Mouse (Mus musculus): Measurements from ENCODE around the gene Ppp1r3e.

DNA sequence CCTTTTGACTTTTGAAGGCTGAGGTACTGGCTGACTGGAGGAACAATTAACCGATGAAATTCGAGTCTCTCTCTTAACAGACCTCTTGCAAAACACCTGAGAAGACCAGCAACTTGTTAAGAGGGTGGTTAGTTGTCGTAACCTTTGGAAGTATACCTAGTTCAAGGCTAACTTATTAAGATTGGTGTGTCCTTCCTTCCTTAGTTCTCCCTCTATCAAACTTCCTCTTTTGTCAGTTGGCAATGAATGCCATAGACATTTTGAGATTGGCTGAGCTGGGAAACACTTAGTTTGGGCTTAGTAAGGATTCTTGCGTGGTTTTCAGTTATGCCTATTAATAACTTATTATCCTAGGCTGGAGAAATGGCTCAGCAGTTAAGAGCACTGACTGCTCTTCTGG is 9.3 kb downstream of the Ppp1r3e start:
- TF ChIP-seq GATA1 (IDR thresholded peaks at IDR 0.05; ENCODE audit: low read length) (no peak), TAL1 (IDR thresholded peaks at IDR 0.05; ENCODE audit: low read length) (no peak)
